Mouse (Mus musculus) left cerebral cortex, adult 6 months (tissue): ENCODE results near the gene Pld6. TPM values are rescaled to one million over a fixed set of nuclear protein-coding genes. Genes with fewer than 3 reads are reported as not detected.

Source experiments
- long read RNA-seq, 2 experiments: library from polyadenylated mRNA; unstranded; transcript quantifications; one replicate each; pipeline ENCODE4 v2.0.0; 2019 to 2020
- polyA plus RNA-seq: library from polyadenylated mRNA; unstranded; fragments of <200 nt; fragmentation: Nextera tagmentation; gene quantifications from 2 replicates; pipeline ENCODE4 v1.2.3, GENCODE M21; 2021

Pld6 gene
- polyA plus RNA-seq = 0.42 and 0.54 TPM in 2 replicates
- long read RNA-seq, experiment 1, transcript Pld6-202 (2 exons, 948 nt) = major isoform, 6 of 9 reads
- long read RNA-seq, experiment 1, partial matches to known transcripts = 0 of 9 reads
- long read RNA-seq, experiment 1, other reads (novel, unspliced or antisense) = 1 of 9 reads
- long read RNA-seq, experiment 2 = 0 reads

DNA sequence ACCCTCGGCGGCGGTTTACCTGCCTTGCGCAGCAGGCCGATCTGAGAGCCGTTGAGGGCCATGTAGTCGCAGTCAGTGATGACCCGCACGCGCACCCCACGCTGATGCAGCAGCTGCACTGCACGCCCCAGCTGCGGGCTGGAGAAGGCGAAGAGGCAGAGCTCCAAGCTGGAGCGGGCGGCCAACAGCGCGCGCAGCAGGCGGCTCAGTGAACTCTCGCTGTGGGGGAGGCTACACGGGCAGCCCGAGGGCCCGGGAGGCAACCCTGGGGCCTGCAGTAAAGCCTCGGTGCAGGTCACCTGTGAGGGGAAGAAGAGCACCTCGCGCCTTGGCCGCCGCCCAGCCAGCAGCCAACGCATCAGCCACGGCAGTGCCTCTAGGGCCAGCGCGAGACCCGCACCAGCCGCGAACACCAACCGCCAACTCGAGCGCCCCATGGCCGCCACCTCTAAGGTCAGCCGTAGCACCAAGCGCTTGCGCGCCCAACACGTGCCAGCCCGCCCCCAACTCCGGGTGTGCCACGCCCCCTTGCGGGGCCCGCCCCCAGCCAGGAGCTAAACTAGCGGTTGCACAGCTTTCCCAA is at the start of gene Pld6:
Gene Pld6, minus strand, starts transcription at position 447 of the 583 bp plus-strand sequence.

GRCm38 (mm10) chr11:59809670-59810474 is 22.4 kb upstream of the Pld6 start, which contains the start of gene Flcn:
Gene Flcn, minus strand, starts transcription at chr11:59810016.

Other genes starting within 250 kb of the Pld6 start
- 0.69 and 0.75 TPM in 2 replicates for gene Nlrp3, start 246.1 kb downstream of the Pld6 start, polyA plus RNA-seq
- not detected in 2 replicates for gene Olfr222, start 211.4 kb downstream of the Pld6 start, polyA plus RNA-seq
- not detected in 2 replicates for gene Olfr223, start 194.4 kb downstream of the Pld6 start, polyA plus RNA-seq
- gene Mprip, start 126.3 kb downstream of the Pld6 start, polyA plus RNA-seq = 29.8 and 39.8 TPM in 2 replicates
- gene Flcn, start 22.4 kb upstream of the Pld6 start, polyA plus RNA-seq = 22.3 and 28.4 TPM in 2 replicates
- gene Nt5m, start 51.8 kb upstream of the Pld6 start, polyA plus RNA-seq = 95.8 and 100 TPM in 2 replicates
- gene Cops3, start 52.2 kb upstream of the Pld6 start, polyA plus RNA-seq = 93.0 and 112 TPM in 2 replicates
- 56.3 and 56.8 TPM in 2 replicates for gene Med9, start 160.6 kb upstream of the Pld6 start, polyA plus RNA-seq
- gene Rasd1, start 177.3 kb upstream of the Pld6 start, polyA plus RNA-seq = 4.0 and 6.6 TPM in 2 replicates